Mouse (Mus musculus) induced T-regulatory cell, adult 2 months (primary cell): ENCODE results near the gene Vcl.
A peak's percentile ranks its signal among the peaks of the same experiment; 100 is the strongest.

Experiments
- DNase-seq: peaks from one replicate; pipeline ENCODE4 v3.0.0-alpha.2; 2012; ENCODE audit warnings: low read depth

Vcl gene

DNA sequence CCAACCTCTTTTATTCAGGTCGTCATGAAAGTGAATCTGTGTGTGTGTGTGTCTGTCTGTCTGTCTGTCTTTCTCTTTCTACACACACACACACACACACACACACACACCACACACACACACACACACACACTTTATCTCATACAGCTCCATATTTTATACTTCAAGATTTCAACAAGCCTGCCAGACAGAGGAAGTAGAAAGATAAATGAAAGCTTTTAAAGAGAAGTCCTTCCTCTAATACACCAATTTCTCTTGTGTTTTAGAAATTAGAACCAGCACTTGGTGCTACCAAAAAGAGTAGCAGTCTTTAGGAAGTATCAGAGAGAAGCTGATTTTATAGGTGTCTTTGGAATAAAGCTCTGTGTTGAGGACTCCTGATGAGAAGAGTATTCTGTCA lies 9.7 kb downstream of the Vcl start:
- no peak for DNase-seq

DNA sequence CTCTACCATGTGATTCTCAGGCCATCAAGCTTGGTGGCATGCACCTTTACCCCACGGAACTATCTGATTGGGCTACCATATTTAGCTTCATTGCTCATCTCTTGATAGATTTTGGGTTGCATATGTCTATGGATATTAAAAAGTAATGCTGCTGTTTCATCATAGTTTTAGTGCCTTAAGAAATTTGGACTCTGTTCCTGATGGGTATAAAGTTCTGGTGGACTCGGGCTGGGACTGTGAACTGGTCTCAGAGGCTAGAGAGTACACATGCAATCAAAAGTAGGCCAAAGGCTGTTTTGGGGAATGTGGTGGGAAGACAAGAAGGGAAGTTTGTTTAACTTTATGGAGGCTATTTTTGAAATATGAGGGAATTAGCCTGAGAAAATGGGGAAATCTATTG lies 16.1 kb downstream of the Vcl start:
- DNase-seq: no peak

DNA sequence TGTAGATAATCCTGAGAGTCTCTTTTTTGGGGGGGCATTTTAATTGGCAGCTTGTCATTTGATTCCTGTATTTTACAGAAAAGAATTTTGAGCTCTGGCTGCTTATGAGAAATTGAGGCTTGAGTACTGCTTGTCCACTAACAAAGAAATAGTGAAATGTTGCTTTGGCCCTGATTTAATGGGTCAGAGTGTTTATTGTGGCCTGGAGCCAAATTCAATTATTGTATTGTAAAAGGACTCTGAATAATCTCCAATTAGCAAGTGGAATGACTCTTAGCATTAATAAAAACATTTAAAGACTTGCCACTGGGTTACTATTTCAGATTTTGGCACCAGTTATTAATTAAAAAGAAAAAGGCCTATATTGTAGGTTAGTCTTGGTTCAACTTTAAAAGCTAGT lies 26.8 kb downstream of the Vcl start:
- DNase-seq: no peak

DNA sequence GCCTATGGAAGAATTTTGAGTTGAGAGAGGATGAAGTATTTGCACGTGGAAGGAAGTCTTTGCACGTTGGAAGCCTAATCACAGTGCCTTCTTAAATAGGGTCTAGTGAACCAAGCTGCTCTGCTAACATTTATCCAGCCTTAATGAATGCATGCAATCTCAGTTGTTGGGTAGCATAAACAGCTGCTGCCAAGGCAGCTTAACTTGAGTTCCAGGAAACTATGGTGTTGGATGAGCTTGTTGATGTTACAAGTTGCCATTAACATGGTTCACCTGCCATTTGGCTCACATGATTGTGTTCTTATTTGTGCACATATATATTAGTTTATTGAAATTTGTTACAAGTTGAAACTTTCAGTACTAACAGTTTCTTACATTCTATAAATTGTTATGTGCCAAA lies 29.8 kb downstream of the Vcl start:
- no peak for DNase-seq

- no peak for DNase-seq
Observed at GRCm38 (mm10) chr14:20962466-20962865, 33.3 kb downstream of the Vcl start.

DNA sequence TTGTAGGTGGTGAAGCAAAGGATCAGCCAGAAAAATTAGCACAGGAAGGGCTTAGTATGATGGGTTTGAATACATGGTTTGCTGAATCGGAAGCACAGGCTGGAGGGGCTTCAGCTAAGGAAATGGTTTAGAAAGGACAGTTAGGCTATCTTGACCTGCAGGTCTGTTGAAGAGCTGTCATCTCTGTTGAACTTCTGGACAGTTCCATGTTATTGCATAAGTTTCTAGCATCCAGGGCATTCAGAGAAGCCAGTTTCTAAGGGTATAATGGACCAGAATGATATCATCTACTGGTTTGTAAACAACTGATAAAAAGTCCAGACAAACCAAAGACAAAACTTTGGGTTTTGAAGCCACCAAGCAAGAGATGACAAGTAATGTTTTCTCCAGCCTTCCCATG lies 33.7 kb downstream of the Vcl start:
- no peak for DNase-seq

GRCm38 (mm10) chr14:20963863-20964262 lies 34.7 kb downstream of the Vcl start:
- DNase-seq: peak; percentile 23

GRCm38 (mm10) chr14:20964285-20964684 lies 35.1 kb downstream of the Vcl start:
- DNase-seq: no peak

DNA sequence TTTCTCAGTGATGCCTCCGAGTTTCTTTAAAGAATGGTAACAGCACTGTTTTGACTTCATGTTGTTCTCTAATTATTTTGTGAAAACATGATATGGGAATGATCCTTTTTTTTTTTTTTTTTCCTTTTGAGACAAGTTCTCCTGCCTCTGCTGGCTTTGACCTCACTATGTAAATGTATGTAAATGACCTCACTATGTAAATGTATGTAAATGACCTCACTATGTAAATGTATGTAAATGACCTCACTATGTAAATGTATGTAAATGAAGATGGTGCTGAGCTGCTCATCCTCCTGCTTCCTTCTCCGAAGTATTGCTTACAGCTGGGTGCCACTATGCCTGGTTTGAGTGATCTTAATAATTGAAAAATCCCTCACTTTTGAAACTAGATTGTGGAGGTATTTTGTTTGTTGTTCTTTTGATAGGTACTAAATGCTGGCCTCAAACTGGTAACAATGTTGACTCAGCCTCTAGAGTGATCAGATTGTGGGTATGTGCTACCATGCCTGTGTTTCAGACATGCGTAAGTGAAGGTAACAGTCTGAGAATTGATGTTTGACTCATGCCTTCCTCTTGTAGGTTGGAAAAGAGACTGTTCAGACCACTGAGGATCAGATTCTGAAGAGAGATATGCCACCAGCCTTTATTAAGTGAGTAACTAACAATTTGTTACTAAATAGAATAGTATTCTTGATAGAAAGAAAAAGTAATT lies 37.9 kb downstream of the Vcl start:
- DNase-seq: peak; percentile 19

DNA sequence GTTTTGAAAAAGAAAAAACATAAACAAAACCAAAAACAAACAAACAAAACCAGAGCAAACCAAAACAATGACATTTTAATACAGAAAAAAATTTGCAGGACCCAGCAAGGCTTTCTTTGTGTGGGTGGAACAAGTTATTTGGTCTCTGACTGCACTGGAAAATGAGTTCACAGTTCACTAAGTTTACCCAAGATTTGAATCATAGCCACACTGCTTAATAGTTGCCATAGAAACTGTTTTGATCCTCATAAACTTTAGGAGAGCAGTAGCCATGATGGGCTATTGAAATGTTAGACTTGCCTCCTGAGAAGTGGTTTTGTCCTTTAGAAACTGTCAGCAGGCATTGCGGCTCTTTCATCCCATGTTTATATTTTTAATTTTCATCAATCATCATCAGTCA lies 39.9 kb downstream of the Vcl start:
- no peak for DNase-seq

- no peak for DNase-seq
Observed at GRCm38 (mm10) chr14:20970389-20970788, 41.2 kb downstream of the Vcl start.

- no peak for DNase-seq
Observed at GRCm38 (mm10) chr14:20970927-20971326, 41.7 kb downstream of the Vcl start.

GRCm38 (mm10) chr14:20973821-20974220 lies 44.6 kb downstream of the Vcl start:
- DNase-seq: no peak

- no peak for DNase-seq
Observed at GRCm38 (mm10) chr14:20976741-20977140, 47.5 kb downstream of the Vcl start.

GRCm38 (mm10) chr14:20977726-20978125 lies 48.5 kb downstream of the Vcl start:
- DNase-seq: no peak

- DNase-seq: no peak
Observed at GRCm38 (mm10) chr14:20983832-20984231, 54.6 kb downstream of the Vcl start.

DNA sequence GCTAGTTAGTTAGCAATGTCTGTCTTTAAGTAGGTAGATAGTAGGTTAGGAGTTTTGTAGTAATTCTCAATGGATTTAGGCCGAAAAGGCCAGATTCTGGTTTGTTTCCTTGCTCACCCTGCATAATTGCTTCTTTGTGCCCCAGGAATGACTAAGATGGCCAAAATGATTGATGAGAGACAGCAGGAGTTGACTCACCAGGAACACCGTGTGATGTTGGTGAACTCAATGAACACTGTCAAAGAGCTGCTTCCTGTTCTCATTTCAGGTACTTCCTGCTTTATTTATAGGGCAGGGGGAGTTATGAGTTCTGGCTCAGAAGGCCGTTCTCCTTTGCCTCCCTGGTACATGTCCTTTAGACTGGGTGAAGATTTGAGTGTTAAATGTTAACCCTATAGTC lies 56.3 kb downstream of the Vcl start:
- DNase-seq: no peak

GRCm38 (mm10) chr14:20991492-20991891 lies 62.3 kb downstream of the Vcl start:
- DNase-seq: no peak

DNA sequence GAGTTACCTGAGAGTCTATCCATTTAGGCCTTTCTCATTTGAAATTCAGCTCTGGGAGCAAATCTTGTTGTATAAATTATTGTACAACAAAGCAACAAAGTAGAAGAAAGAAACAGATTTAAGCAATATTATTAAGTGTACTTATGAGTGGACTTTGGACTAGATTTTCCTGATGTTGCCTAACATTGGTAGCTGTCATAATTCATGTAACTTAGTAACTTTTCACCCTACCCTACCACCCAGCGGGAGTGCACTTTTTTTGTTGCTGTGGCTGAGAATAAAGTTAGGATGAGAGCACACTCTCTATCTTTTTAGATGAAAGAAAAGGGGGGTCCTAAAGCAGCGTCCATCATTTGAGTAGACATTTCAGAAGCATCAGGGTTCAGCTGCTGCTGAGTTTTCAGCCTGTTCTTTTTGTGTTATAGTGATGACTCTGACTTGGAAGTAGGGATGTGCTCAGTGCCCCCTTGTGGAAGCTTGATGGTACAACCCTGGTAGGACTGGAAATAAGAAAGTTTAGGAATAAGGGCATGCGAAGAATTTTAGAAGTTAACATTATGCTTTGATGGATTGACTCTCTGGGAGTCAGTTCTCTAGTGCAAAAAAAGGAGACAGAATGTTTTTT lies 64.0 kb downstream of the Vcl start:
- DNase-seq: peak; percentile 63

GRCm38 (mm10) chr14:20994475-20994874 lies 65.3 kb downstream of the Vcl start:
- DNase-seq: no peak

DNA sequence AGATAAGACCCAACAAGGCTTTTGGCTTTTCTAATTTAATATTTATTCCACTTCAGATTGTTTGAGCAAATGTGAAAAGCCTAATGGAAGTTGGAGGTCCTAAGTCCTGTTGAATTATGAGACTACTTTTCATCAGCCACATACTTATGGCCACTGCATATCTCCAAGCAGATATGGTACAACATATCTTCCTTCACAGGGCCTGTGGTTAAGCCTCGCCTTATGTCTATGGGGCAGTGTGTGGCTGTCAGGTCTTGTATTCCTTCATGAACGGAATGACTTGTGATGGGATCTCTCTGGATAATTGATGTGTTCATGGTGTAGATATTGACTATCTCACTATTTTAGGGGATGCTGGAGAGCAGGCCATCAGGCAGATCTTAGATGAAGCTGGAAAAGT lies 66.3 kb downstream of the Vcl start:
- no peak for DNase-seq

DNA sequence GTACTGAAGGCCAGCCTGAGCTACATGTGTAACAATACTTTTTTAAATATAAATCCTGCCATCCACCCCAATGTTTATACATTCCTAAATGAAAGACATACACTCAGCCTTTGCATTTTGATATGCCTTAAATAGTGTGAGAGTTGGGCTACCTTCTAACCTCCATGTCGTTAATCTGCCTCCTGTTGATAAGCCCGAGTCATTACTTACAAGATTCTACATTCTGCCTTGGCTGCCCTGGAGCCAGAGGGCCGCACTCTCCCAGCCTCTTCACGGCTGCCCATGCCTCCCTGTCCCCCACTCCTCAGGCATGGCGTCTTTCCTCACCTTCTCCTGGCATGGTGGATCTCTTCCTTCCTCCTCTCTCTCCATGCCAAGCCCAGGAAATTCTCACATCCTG lies 67.2 kb downstream of the Vcl start:
- DNase-seq: no peak

GRCm38 (mm10) chr14:20997548-20997947 lies 68.3 kb downstream of the Vcl start:
- no peak for DNase-seq

DNA sequence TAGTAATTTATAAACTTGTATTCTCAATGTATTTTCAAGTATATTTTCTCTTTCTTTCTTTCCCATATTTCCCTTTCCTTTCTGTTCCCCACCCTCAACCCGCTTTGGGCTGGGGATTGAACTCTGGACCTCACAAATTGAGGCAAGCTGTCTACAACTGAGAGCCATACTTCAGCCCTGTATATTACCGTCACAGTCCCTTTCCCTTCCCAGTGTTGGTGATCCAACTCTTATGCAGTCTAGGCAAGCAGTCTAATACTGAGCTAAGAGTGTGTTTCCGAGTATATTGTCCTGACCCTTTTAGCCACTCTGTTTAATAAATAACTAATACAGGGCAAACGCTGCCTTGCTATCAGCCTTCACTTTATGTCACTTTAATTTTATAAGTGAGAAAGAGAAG lies 70.4 kb downstream of the Vcl start:
- DNase-seq: no peak
